Mouse (Mus musculus): Measurements from ENCODE around the gene Gadd45b. TPM values are rescaled to one million over a fixed set of nuclear protein-coding genes. Genes with fewer than 3 reads are reported as not detected.

Gene Gadd45b
- polyA plus RNA-seq, 1 experiment from 2014 or later = 9.9 TPM

- ATAC-seq (replicated peaks; ENCODE audit: insufficient number of reproducible peaks, low FRiP score, low TSS enrichment, low read depth) = no peak
- no peak overlapping the region for H3K4me2 ChIP-seq (ENCODE audit: low read depth, low read length)
- no peaks in the 10 kb centered on the region; the same call in 1 of the 2 replicates for H3K4me1 ChIP-seq (ENCODE audit: control insufficient read depth, insufficient read depth, low read length)
- H3K4me3 ChIP-seq (ENCODE audit: low read depth, low read length) = no peak overlapping the region
- H3K9ac ChIP-seq (replicated peaks; ENCODE audit: low read length) = no peak overlapping the region
- no peak for DNase-seq (ENCODE audit: low spot score)
- no peaks in the 10 kb centered on the region for H3K9me3 ChIP-seq (replicated peaks; ENCODE audit: control insufficient read depth, low read length)
- no peaks in the 10 kb centered on the region for H3K36me3 ChIP-seq (replicated peaks; ENCODE audit: control insufficient read depth, insufficient read depth, low read depth, low read length)
- WGBS = 56% methylated on average over 12 of the region's 12 CpGs
- no peaks in the 10 kb centered on the region for H3K27me3 ChIP-seq (ENCODE audit: control insufficient read depth, insufficient read depth, low read length)
- H3K27ac ChIP-seq (replicated peaks; ENCODE audit: low read depth, low read length) = no peak overlapping the region
These were observed 33.4 kb downstream of the Gadd45b start for GRCm38 (mm10) chr10:80963031-80963975.

- Histone ChIP-seq H3K4me3 (ENCODE audit: low read depth, low read length) (no peak overlapping the region), H3K4me1 (ENCODE audit: control insufficient read depth, insufficient read depth, low read length) (no peaks in the 10 kb centered on the region), H3K27ac (replicated peaks; ENCODE audit: low read depth, low read length) (no peak overlapping the region), H3K36me3 (replicated peaks; ENCODE audit: control insufficient read depth, insufficient read depth, low read depth, low read length) (no peaks in the 10 kb centered on the region), H3K27me3 (ENCODE audit: control insufficient read depth, insufficient read depth, low read length) (no peaks in the 10 kb centered on the region), H3K4me2 (ENCODE audit: low read depth, low read length) (no peak overlapping the region), H3K9me3 (replicated peaks; ENCODE audit: control insufficient read depth, low read length) (no peaks in the 10 kb centered on the region), H3K9ac (replicated peaks; ENCODE audit: low read length) (peak overlapping the region; percentile 18; the same call in 1 of the 2 replicates)
- ATAC-seq (replicated peaks; ENCODE audit: insufficient number of reproducible peaks, low FRiP score, low TSS enrichment, low read depth) (no peak), DNase-seq (ENCODE audit: low spot score) (no peak)
- 41% methylated on average over 12 of the region's 12 CpGs for WGBS
These were observed 36.4 kb downstream of the Gadd45b start for GRCm38 (mm10) chr10:80966296-80966695.

- H3K4me2 ChIP-seq (ENCODE audit: low read depth, low read length) = no peak overlapping the region
- 51% methylated on average over 3 of the region's 3 CpGs for WGBS
- no peaks in the 10 kb centered on the region for H3K36me3 ChIP-seq (replicated peaks; ENCODE audit: control insufficient read depth, insufficient read depth, low read depth, low read length)
- no peaks in the 10 kb centered on the region for H3K9me3 ChIP-seq (replicated peaks; ENCODE audit: control insufficient read depth, low read length)
- H3K27ac ChIP-seq (replicated peaks; ENCODE audit: low read depth, low read length) = no peak overlapping the region
- no peak overlapping the region for H3K9ac ChIP-seq (replicated peaks; ENCODE audit: low read length)
- ATAC-seq (replicated peaks; ENCODE audit: insufficient number of reproducible peaks, low FRiP score, low TSS enrichment, low read depth) = no peak
- no peak for DNase-seq (ENCODE audit: low spot score)
- no peaks in the 10 kb centered on the region for H3K4me1 ChIP-seq (ENCODE audit: control insufficient read depth, insufficient read depth, low read length)
- no peaks in the 10 kb centered on the region for H3K27me3 ChIP-seq (ENCODE audit: control insufficient read depth, insufficient read depth, low read length)
- no peak overlapping the region for H3K4me3 ChIP-seq (ENCODE audit: low read depth, low read length)
These were observed 37.3 kb downstream of the Gadd45b start for GRCm38 (mm10) chr10:80967101-80967656.

- Histone ChIP-seq H3K9me3 (replicated peaks; ENCODE audit: control insufficient read depth, low read length) (no peaks in the 10 kb centered on the region), H3K36me3 (replicated peaks; ENCODE audit: control insufficient read depth, insufficient read depth, low read depth, low read length) (no peaks in the 10 kb centered on the region), H3K9ac (replicated peaks; ENCODE audit: low read length) (no peak overlapping the region), H3K27ac (replicated peaks; ENCODE audit: low read depth, low read length) (no peak overlapping the region), H3K4me1 (ENCODE audit: control insufficient read depth, insufficient read depth, low read length) (no peaks in the 10 kb centered on the region), H3K27me3 (ENCODE audit: control insufficient read depth, insufficient read depth, low read length) (no peaks in the 10 kb centered on the region), H3K4me3 (ENCODE audit: low read depth, low read length) (no peak overlapping the region), H3K4me2 (ENCODE audit: low read depth, low read length) (no peak overlapping the region)
- WGBS = 87% methylated on average over 4 of the region's 4 CpGs
- DNase-seq (ENCODE audit: low spot score) = no peak
- ATAC-seq (replicated peaks; ENCODE audit: insufficient number of reproducible peaks, low FRiP score, low TSS enrichment, low read depth) = no peak
These were observed 38.2 kb downstream of the Gadd45b start for GRCm38 (mm10) chr10:80968106-80968505.

- Histone ChIP-seq H3K27ac (replicated peaks; ENCODE audit: low read depth, low read length) (no peak overlapping the region), H3K4me2 (ENCODE audit: low read depth, low read length) (no peak overlapping the region), H3K4me3 (ENCODE audit: low read depth, low read length) (no peak overlapping the region), H3K27me3 (ENCODE audit: control insufficient read depth, insufficient read depth, low read length) (no peaks in the 10 kb centered on the region), H3K4me1 (ENCODE audit: control insufficient read depth, insufficient read depth, low read length) (no peaks in the 10 kb centered on the region), H3K9ac (replicated peaks; ENCODE audit: low read length) (no peak overlapping the region), H3K36me3 (replicated peaks; ENCODE audit: control insufficient read depth, insufficient read depth, low read depth, low read length) (no peaks in the 10 kb centered on the region), H3K9me3 (replicated peaks; ENCODE audit: control insufficient read depth, low read length) (no peaks in the 10 kb centered on the region)
- DNase-seq (ENCODE audit: low spot score) (no peak), ATAC-seq (replicated peaks; ENCODE audit: insufficient number of reproducible peaks, low FRiP score, low TSS enrichment, low read depth) (no peak)
- WGBS = 80% methylated on average over 3 of the region's 3 CpGs
These were observed 39.4 kb downstream of the Gadd45b start for GRCm38 (mm10) chr10:80969298-80969697.

- no peaks in the 10 kb centered on the region for H3K4me1 ChIP-seq (ENCODE audit: control insufficient read depth, insufficient read depth, low read length)
- H3K4me3 ChIP-seq (ENCODE audit: low read depth, low read length) = no peak overlapping the region
- no peak overlapping the region for H3K27ac ChIP-seq (replicated peaks; ENCODE audit: low read depth, low read length)
- H3K9ac ChIP-seq (replicated peaks; ENCODE audit: low read length) = no peak overlapping the region
- no peak for ATAC-seq (replicated peaks; ENCODE audit: insufficient number of reproducible peaks, low FRiP score, low TSS enrichment, low read depth)
- 85% methylated on average over 8 of the region's 8 CpGs for WGBS
- H3K9me3 ChIP-seq (replicated peaks; ENCODE audit: control insufficient read depth, low read length) = no peaks in the 10 kb centered on the region
- H3K4me2 ChIP-seq (ENCODE audit: low read depth, low read length) = no peak overlapping the region
- H3K27me3 ChIP-seq (ENCODE audit: control insufficient read depth, insufficient read depth, low read length) = no peaks in the 10 kb centered on the region
- no peaks in the 10 kb centered on the region for H3K36me3 ChIP-seq (replicated peaks; ENCODE audit: control insufficient read depth, insufficient read depth, low read depth, low read length)
- no peak for DNase-seq (ENCODE audit: low spot score)
These were observed 40.3 kb downstream of the Gadd45b start for GRCm38 (mm10) chr10:80970159-80970558.

GRCm38 (mm10) chr10:80971533-80971932, 41.7 kb downstream of the Gadd45b start:
- Histone ChIP-seq H3K9me3 (replicated peaks; ENCODE audit: control insufficient read depth, low read length) (no peaks in the 10 kb centered on the region), H3K4me2 (ENCODE audit: low read depth, low read length) (no peak overlapping the region), H3K36me3 (replicated peaks; ENCODE audit: control insufficient read depth, insufficient read depth, low read depth, low read length) (no peaks in the 10 kb centered on the region), H3K4me3 (ENCODE audit: low read depth, low read length) (no peak overlapping the region), H3K4me1 (ENCODE audit: control insufficient read depth, insufficient read depth, low read length) (no peaks in the 10 kb centered on the region), H3K27me3 (ENCODE audit: control insufficient read depth, insufficient read depth, low read length) (no peaks in the 10 kb centered on the region), H3K27ac (replicated peaks; ENCODE audit: low read depth, low read length) (no peak overlapping the region), H3K9ac (replicated peaks; ENCODE audit: low read length) (no peak overlapping the region)
- no peak for DNase-seq (ENCODE audit: low spot score)
- no peak for ATAC-seq (replicated peaks; ENCODE audit: insufficient number of reproducible peaks, low FRiP score, low TSS enrichment, low read depth)
- WGBS = 80% methylated on average over 15 of the region's 15 CpGs

Data from embryonic facial prominence, embryonic 11.5 days (tissue).